Mouse (Mus musculus): ENCODE results near the gene Ifnar1.

- no peak for TF ChIP-seq CTCF (IDR thresholded peaks at IDR 0.05)
- no peak for TF ChIP-seq EP300 (IDR thresholded peaks at IDR 0.05; ENCODE audit: insufficient read depth, low read depth, low read length)
- TF ChIP-seq POLR2A (IDR thresholded peaks at IDR 0.05; ENCODE audit: insufficient read depth, low read depth, low read length), result peak; percentile 27; the same call in 1 of the 2 replicates
These were observed 61.4 kb downstream of the Ifnar1 start for GRCm38 (mm10) chr16:91546391-91546835.
